Mouse (Mus musculus) limb, embryonic 15.5 days (tissue): Measurements from ENCODE around the gene Gas6. TPM values are rescaled to one million over a fixed set of nuclear protein-coding genes. Genes with fewer than 3 reads are reported as not detected.
A peak's percentile ranks its signal among the peaks of the same experiment; 100 is the strongest.

Source experiments
- ATAC-seq: fragments of 200-750 bp; cut with Nextera tagmentation; 2 replicates; pipeline ENCODE4 v1.8.0; 2017; ENCODE audit warnings: low read depth, moderate TSS enrichment; ENCODE audit not compliant: insufficient number of reproducible peaks, low FRiP score, low TSS enrichment
- H3K27ac ChIP-seq: fragments of 300-500 bp; sonication (generic); 2 replicates; pipeline ENCODE4 v1.5.1; 2015; ENCODE audit warnings: moderate library complexity, mild to moderate bottlenecking, inconsistent platforms
- H3K27me3 ChIP-seq: fragments of 300-500 bp; sonication (generic); 2 replicates; pipeline ENCODE4 v1.6.1; 2015; ENCODE audit warnings: inconsistent platforms
- H3K36me3 ChIP-seq: fragments of 300-500 bp; sonication (generic); 2 replicates; pipeline ENCODE4 v1.6.1; 2015; ENCODE audit warnings: inconsistent platforms
- H3K4me1 ChIP-seq: fragments of 300-500 bp; sonication (generic); 2 replicates; pipeline ENCODE4 v1.6.1; 2015; ENCODE audit warnings: inconsistent platforms
- H3K4me2 ChIP-seq: fragments of 300-500 bp; sonication (generic); 2 replicates; pipeline ENCODE4 v1.6.1; 2015; ENCODE audit warnings: mild to moderate bottlenecking, inconsistent platforms
- H3K4me3 ChIP-seq: fragments of 300-500 bp; sonication (generic); 2 replicates; pipeline ENCODE4 v1.5.1; 2015; ENCODE audit warnings: mild to moderate bottlenecking, inconsistent platforms
- H3K9ac ChIP-seq: fragments of 300-500 bp; sonication (generic); 2 replicates; pipeline ENCODE4 v1.6.1; 2015; ENCODE audit warnings: inconsistent platforms
- H3K9me3 ChIP-seq: fragments of 300-500 bp; sonication (generic); 2 replicates; pipeline ENCODE4 v1.6.1; 2016; ENCODE audit warnings: inconsistent platforms
- WGBS: fragments of 180-500 bp; shearing (Covaris S2); methylation state at CpG from one replicate; pipeline ENCODE4 v1.1.7; 2015; 5-methylcytosine and 5-hydroxymethylcytosine counted together
- polyA plus RNA-seq: library from polyadenylated mRNA; unstranded; fragments of >200 nt; fragmentation: Nextera tagmentation; extraction: Ambion mirVana; gene quantifications from 2 replicates; pipeline ENCODE4 v1.2.1, GENCODE M21; 2015

Gas6 gene
- polyA plus RNA-seq, 1 experiment from 2014 or later: 69.4 TPM

- Histone ChIP-seq H3K36me3 (no peaks in the 10 kb centered on the region), H3K4me3 (no peak overlapping the region), H3K27me3 (no peaks in the 10 kb centered on the region; the same call in 1 of the 2 replicates), H3K4me1 (peaks cover 17% of the 10 kb centered on the region), H3K9ac (no peak overlapping the region), H3K9me3 (no peaks in the 10 kb centered on the region), H3K27ac (no peak overlapping the region), H3K4me2 (0 out of 2 replicates have a peak overlapping the region, but pooled peaks have one; percentile 14)
- no peak for ATAC-seq
- WGBS: 32% methylated on average over 7 of the region's 7 CpGs
Measured at GRCm38 (mm10) chr8:13521392-13521791, 27.1 kb upstream of the Gas6 start.

DNA sequence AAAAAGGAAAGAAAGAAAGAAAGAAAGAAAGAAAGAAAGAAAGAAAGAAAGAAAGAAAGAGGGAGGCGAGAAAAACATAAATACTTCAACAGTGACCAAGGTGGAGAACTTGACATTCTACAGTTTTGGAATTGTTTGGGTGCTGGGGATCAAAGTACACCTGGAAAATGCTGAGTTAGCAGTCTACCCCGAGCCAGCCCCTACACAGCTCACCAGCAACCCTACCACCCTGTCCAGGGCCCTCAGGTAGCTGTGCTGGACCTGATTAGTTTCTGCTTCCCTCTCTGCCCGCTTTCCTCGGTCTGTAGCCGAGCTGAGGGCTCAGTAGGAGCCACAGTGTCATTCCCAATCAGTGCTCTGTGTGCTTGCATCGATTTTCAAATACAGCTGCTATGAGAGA, 26.1 kb upstream of the Gas6 start:
- WGBS: 47% methylated on average over 6 of the region's 6 CpGs
- no peak overlapping the region for H3K4me3 ChIP-seq
- H3K27me3 ChIP-seq: no peaks in the 10 kb centered on the region; the same call in 1 of the 2 replicates
- ATAC-seq: no peak
- no peak overlapping the region for H3K27ac ChIP-seq
- H3K4me2 ChIP-seq: no peak overlapping the region
- no peak overlapping the region for H3K9ac ChIP-seq
- peaks cover 27% of the 10 kb centered on the region for H3K4me1 ChIP-seq
- H3K36me3 ChIP-seq: no peaks in the 10 kb centered on the region
- no peaks in the 10 kb centered on the region for H3K9me3 ChIP-seq

- 81% methylated on average over 9 of the region's 9 CpGs for WGBS
- H3K9ac ChIP-seq: no peak overlapping the region
Measured at GRCm38 (mm10) chr8:13519503-13519902, 25.2 kb upstream of the Gas6 start.

DNA sequence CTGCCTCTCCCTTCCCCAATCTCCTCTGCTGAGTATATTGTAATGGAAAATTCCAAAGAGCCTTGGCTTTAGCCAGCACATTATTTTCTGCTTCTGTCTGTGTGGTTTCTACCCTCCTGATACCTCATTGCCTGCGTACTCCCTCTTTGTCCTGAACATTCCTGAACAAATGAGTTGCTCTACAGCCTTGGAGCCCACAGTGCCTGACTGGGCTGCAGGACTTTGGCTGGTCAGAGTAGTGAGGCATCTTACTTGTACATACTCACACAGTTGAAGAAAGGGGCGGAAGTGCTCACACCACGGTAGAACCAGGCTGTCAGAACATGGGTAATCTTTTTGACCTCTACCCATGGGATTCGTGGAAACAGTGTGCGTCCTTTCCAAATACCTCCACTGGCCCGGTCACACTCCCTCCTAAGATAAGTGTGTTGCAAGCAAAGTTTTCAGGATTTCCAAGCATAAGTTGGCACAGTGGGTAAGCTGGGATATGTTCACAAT, 23.0 kb upstream of the Gas6 start:
- H3K4me2 ChIP-seq: no peak overlapping the region
- H3K4me1 ChIP-seq: peaks cover 28% of the 10 kb centered on the region
- ATAC-seq: peak; percentile 45; the same call in 1 of the 2 replicates
- no peak overlapping the region for H3K4me3 ChIP-seq
- H3K27ac ChIP-seq: peak overlapping the region; percentile 52
- no peaks in the 10 kb centered on the region for H3K36me3 ChIP-seq
- H3K27me3 ChIP-seq: no peaks in the 10 kb centered on the region; the same call in 1 of the 2 replicates
- no peak overlapping the region for H3K9ac ChIP-seq
- WGBS: 78% methylated on average over 6 of the region's 6 CpGs
- H3K9me3 ChIP-seq: no peaks in the 10 kb centered on the region

More at GRCm38 (mm10) chr8:13519503-13519902, 25.2 kb upstream of the Gas6 start:
- no peak overlapping the region for H3K4me3 ChIP-seq
- ATAC-seq: no peak
- peaks cover 28% of the 10 kb centered on the region for H3K4me1 ChIP-seq
- H3K27ac ChIP-seq: no peak overlapping the region
- H3K4me2 ChIP-seq: no peak overlapping the region
- no peaks in the 10 kb centered on the region for H3K36me3 ChIP-seq
- no peaks in the 10 kb centered on the region; the same call in 1 of the 2 replicates for H3K27me3 ChIP-seq
- H3K9me3 ChIP-seq: no peaks in the 10 kb centered on the region

- Histone ChIP-seq H3K36me3 (no peaks in the 10 kb centered on the region), H3K4me3 (no peak overlapping the region), H3K9ac (no peak overlapping the region), H3K4me2 (no peak overlapping the region), H3K27me3 (no peaks in the 10 kb centered on the region), H3K4me1 (peaks cover 28% of the 10 kb centered on the region), H3K27ac (peak overlapping the region; percentile 63), H3K9me3 (no peaks in the 10 kb centered on the region)
- WGBS: 60% methylated on average over 5 of the region's 5 CpGs
- no peak for ATAC-seq
Measured at GRCm38 (mm10) chr8:13516728-13517127, 22.4 kb upstream of the Gas6 start.

GRCm38 (mm10) chr8:13516011-13516442, 21.7 kb upstream of the Gas6 start:
- Histone ChIP-seq H3K9ac (no peak overlapping the region), H3K4me3 (no peak overlapping the region), H3K4me2 (no peak overlapping the region), H3K9me3 (no peaks in the 10 kb centered on the region), H3K4me1 (peaks cover 22% of the 10 kb centered on the region), H3K27ac (peak overlapping the region; percentile 63), H3K27me3 (no peaks in the 10 kb centered on the region), H3K36me3 (no peaks in the 10 kb centered on the region)
- WGBS: 48% methylated on average over 7 of the region's 7 CpGs
- ATAC-seq: peak; percentile 47; the same call in 1 of the 2 replicates

- Histone ChIP-seq H3K9me3 (no peaks in the 10 kb centered on the region), H3K4me1 (peaks cover 19% of the 10 kb centered on the region), H3K9ac (no peak overlapping the region), H3K4me2 (no peak overlapping the region), H3K27me3 (no peaks in the 10 kb centered on the region), H3K36me3 (no peaks in the 10 kb centered on the region), H3K27ac (no peak overlapping the region), H3K4me3 (no peak overlapping the region)
- WGBS: 81% methylated on average over 5 of the region's 5 CpGs
- ATAC-seq: no peak
Measured at GRCm38 (mm10) chr8:13513556-13514370, 19.5 kb upstream of the Gas6 start.

GRCm38 (mm10) chr8:13512677-13513076, 18.4 kb upstream of the Gas6 start:
- H3K9me3 ChIP-seq: no peaks in the 10 kb centered on the region

DNA sequence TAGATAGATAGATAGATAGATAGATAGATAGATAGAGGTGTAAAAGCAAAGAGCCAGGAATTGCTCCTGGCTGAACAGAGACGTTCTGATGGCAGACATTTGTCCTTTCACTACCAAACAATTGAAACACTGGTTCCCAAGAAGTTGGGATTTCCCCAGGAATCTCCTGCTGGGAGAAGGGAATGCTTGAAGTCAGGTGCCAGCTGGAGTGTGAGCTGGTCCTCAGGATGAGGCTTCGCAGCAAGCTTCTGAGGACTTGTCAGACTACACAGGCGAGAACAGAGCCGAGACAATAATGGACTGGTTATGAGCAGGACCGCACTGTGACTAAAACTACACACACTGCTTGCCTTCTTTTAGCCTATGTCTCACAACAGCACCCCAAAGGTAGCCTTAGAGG, 17.7 kb upstream of the Gas6 start:
- no peak for ATAC-seq
- Histone ChIP-seq H3K27ac (no peak overlapping the region), H3K4me1 (peaks cover 15% of the 10 kb centered on the region), H3K27me3 (no peaks in the 10 kb centered on the region), H3K4me3 (no peak overlapping the region), H3K36me3 (no peaks in the 10 kb centered on the region), H3K9me3 (no peaks in the 10 kb centered on the region), H3K9ac (no peak overlapping the region), H3K4me2 (no peak overlapping the region)
- WGBS: 74% methylated on average over 5 of the region's 5 CpGs

More at GRCm38 (mm10) chr8:13512677-13513076, 18.4 kb upstream of the Gas6 start:
- WGBS: 48% methylated on average over 6 of the region's 6 CpGs
- Histone ChIP-seq H3K27ac (no peak overlapping the region), H3K9ac (no peak overlapping the region), H3K36me3 (no peaks in the 10 kb centered on the region), H3K27me3 (no peaks in the 10 kb centered on the region), H3K4me3 (no peak overlapping the region), H3K4me2 (no peak overlapping the region), H3K4me1 (peaks cover 19% of the 10 kb centered on the region)
- ATAC-seq: no peak

DNA sequence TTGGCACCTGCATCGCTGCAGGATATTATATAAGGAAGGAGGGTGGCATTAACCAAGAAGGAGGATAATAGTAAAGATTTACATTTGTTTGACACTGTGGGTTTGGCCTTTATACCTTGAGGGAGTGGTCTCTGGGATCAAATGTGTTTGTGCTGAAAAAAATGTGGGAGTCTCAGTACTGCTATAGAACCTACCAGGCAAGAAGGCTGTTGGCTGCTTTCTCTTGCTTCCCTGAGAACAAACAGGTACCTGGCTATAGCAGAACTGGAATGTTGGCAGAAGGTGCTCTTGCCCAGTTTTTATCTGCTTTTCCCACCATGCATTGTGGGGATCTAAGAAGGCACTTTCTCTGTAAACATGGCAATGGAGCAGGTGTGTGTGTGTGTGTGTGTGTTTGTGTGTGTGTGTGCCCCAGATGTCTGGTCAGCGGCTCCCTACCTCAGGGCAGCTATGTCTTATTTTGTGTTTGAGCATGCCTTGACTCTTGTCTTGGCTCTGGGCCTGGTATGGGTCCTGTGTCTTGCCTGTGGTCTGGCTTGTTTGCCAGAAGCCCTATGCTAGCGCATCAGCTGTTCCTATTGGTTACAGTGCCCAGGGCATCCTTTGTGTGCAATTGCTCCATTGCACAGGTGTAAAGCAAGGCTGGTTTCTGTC, 13.1 kb upstream of the Gas6 start:
- no peaks in the 10 kb centered on the region for H3K4me1 ChIP-seq
- H3K9me3 ChIP-seq: no peaks in the 10 kb centered on the region
- no peak overlapping the region for H3K4me2 ChIP-seq
- H3K36me3 ChIP-seq: no peaks in the 10 kb centered on the region
- no peak overlapping the region for H3K9ac ChIP-seq
- 0 out of 2 replicates have a peak, but pooled peaks cover 4% of the 10 kb centered on the region for H3K27me3 ChIP-seq
- H3K27ac ChIP-seq: no peak overlapping the region
- WGBS: 89% methylated on average over 3 of the region's 3 CpGs
- no peak overlapping the region for H3K4me3 ChIP-seq
- no peak for ATAC-seq

DNA sequence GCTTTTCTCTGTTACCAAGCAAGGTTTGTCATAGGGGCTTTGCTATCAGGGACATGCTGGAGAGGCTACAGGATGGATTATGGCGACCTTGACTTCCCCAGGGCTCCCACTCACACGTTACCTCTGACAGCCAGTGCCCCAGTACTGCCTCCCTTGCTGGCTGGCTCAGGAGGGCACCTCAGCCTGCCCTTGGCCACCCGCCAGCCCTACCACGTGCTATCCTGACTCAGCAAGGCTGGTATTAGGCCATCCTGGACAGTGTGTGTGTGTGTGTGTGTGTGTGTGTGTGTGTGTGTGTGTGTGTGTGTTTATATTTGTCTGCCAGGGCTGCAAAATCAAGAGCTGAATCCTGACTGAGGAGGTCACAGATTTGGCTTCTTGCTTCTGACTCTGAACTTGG, 12.6 kb upstream of the Gas6 start:
- 36% methylated on average over 4 of the region's 4 CpGs for WGBS
- no peak for ATAC-seq
- no peaks in the 10 kb centered on the region for H3K4me1 ChIP-seq
- no peak overlapping the region for H3K4me2 ChIP-seq
- H3K27ac ChIP-seq: no peak overlapping the region
- H3K9ac ChIP-seq: no peak overlapping the region
- no peaks in the 10 kb centered on the region for H3K9me3 ChIP-seq
- H3K27me3 ChIP-seq: 0 out of 2 replicates have a peak, but pooled peaks cover 4% of the 10 kb centered on the region
- no peaks in the 10 kb centered on the region for H3K36me3 ChIP-seq
- no peak overlapping the region for H3K4me3 ChIP-seq
